ENCODE assay signal across 7 mouse cellular contexts in the genomic region with DNA sequence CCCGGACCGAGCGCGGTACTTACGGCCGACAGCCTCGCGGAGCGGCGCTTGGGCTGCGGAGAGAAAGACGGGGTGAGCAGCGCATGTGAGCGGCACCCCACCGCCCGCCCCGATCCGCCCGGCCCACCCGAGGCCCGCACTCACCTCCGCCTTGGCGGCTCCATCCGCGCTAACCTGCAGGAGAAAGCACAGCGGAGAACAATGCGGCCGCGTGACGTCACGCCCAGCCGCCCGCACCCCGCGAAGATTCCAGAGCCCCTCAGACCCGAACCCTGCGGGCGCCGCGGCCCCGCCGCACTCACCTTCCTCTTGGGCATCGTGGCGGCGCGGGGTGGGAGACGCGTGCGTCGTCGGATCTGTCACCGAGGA. TPM values are rescaled to one million over a fixed set of nuclear protein-coding genes. Genes with fewer than 3 reads are reported as not detected.
DNase-seq lines count a peak whose midpoint lies in the region; ATAC-seq and TF ChIP-seq lines count a peak whose summit lies in the region.

No protein-coding gene starts in this region.

- H3K27ac ChIP-seq in neural tube, embryonic 11.5 days (ENCODE audit: low read depth, low read length): peak overlapping the region; percentile 97
- H3K27ac ChIP-seq in liver, embryonic 11.5 days (ENCODE audit: low read depth, low read length): peak overlapping the region; percentile 92
- H3K27ac ChIP-seq in stomach, postnatal 0 days (replicated peaks): peak overlapping the region; percentile 96

- H3K36me3 ChIP-seq in neural tube, embryonic 11.5 days (ENCODE audit: control insufficient read depth, insufficient read depth, low read length): peaks cover 20% of the 10 kb centered on the region
- peaks cover 41% of the 10 kb centered on the region for H3K36me3 ChIP-seq in erythroblast, embryonic 14.5 days (ENCODE audit: control insufficient read depth)
- H3K36me3 ChIP-seq in liver, embryonic 11.5 days (ENCODE audit: control insufficient read depth, insufficient read depth, low read length): peaks cover 24% of the 10 kb centered on the region
- peaks cover 15% of the 10 kb centered on the region for H3K36me3 ChIP-seq in stomach, postnatal 0 days (ENCODE audit: control insufficient read depth, insufficient read depth, low read length)

- no peak for TF ChIP-seq CTCF in stomach, postnatal 0 days (IDR thresholded peaks at IDR 0.05; ENCODE audit: low read depth)

- TF ChIP-seq EP300 in stomach, postnatal 0 days (optimal IDR thresholded peaks at IDR 0.05): no peak

- peak overlapping the region; percentile 99 for H3K9ac ChIP-seq in neural tube, embryonic 11.5 days (ENCODE audit: low read length)
- H3K9ac ChIP-seq in liver, embryonic 11.5 days (ENCODE audit: low read depth, low read length): peak overlapping the region; percentile 88
- peak overlapping the region; percentile 93 for H3K9ac ChIP-seq in stomach, postnatal 0 days (ENCODE audit: low read length)

- no peaks in the 10 kb centered on the region for H3K9me3 ChIP-seq in neural tube, embryonic 11.5 days (ENCODE audit: control insufficient read depth, low read length)
- no peaks in the 10 kb centered on the region for H3K9me3 ChIP-seq in erythroblast, embryonic 14.5 days (ENCODE audit: control insufficient read depth, low read length)
- no peaks in the 10 kb centered on the region for H3K9me3 ChIP-seq in liver, embryonic 11.5 days (ENCODE audit: control insufficient read depth, low read length)
- H3K9me3 ChIP-seq in stomach, postnatal 0 days (ENCODE audit: control insufficient read depth, low read length): no peaks in the 10 kb centered on the region

- no peak for DNase-seq in neural tube, embryonic 11.5 days (ENCODE audit: low spot score)
- DNase-seq in neural tube, embryonic 10.5 days (ENCODE audit: extremely low spot score, low spot score): no peak
- DNase-seq in liver, embryonic 11.5 days (ENCODE audit: low spot score): no peak
- DNase-seq in stomach, postnatal 0 days (ENCODE audit: low spot score): no peak
- no peak for DNase-seq in ovary, adult 18-20 months (ENCODE audit: low spot score)

- H3K27me3 ChIP-seq in neural tube, embryonic 11.5 days (ENCODE audit: control insufficient read depth, insufficient read depth, low read length): no peaks in the 10 kb centered on the region
- H3K27me3 ChIP-seq in erythroblast, embryonic 14.5 days (ENCODE audit: control insufficient read depth): peaks cover 8% of the 10 kb centered on the region
- H3K27me3 ChIP-seq in liver, embryonic 11.5 days (replicated peaks; ENCODE audit: control insufficient read depth, insufficient read depth, low read length): no peaks in the 10 kb centered on the region
- no peaks in the 10 kb centered on the region for H3K27me3 ChIP-seq in stomach, postnatal 0 days (ENCODE audit: control insufficient read depth, insufficient read depth, low read length)

- WGBS in neural tube, embryonic 11.5 days: under 1% methylated on average over 48 of the region's 52 CpGs
- under 1% methylated on average over 51 of the region's 52 CpGs for WGBS in liver, embryonic 11.5 days
- under 1% methylated on average over 20 of the region's 52 CpGs for WGBS in stomach, postnatal 0 days

- peak; percentile 77 for ATAC-seq in neural tube, embryonic 11.5 days (ENCODE audit: insufficient read depth, low FRiP score, low TSS enrichment)
- peak; percentile 58 for ATAC-seq in liver, embryonic 11.5 days (replicated peaks; ENCODE audit: low FRiP score)
- peak; percentile 53 for ATAC-seq in stomach, postnatal 0 days (ENCODE audit: low FRiP score, low TSS enrichment)
- no peak for ATAC-seq in erythroid progenitor cell, adult 5-6 weeks (replicated peaks; ENCODE audit: low FRiP score, poor library complexity, severe bottlenecking)

- peak overlapping the region; percentile 92 for H3K4me2 ChIP-seq in neural tube, embryonic 11.5 days (ENCODE audit: low read depth)
- H3K4me2 ChIP-seq in liver, embryonic 11.5 days: peak overlapping the region; percentile 92
- peak overlapping the region; percentile 81 for H3K4me2 ChIP-seq in stomach, postnatal 0 days (replicated peaks; ENCODE audit: low read depth)

- peaks cover 13% of the 10 kb centered on the region for H3K4me1 ChIP-seq in neural tube, embryonic 11.5 days (ENCODE audit: control insufficient read depth, insufficient read depth, low read length)
- H3K4me1 ChIP-seq in erythroblast, embryonic 14.5 days (ENCODE audit: control insufficient read depth): peaks cover 35% of the 10 kb centered on the region
- peaks cover 15% of the 10 kb centered on the region for H3K4me1 ChIP-seq in liver, embryonic 11.5 days (replicated peaks; ENCODE audit: control insufficient read depth, insufficient read depth, low read length)
- H3K4me1 ChIP-seq in stomach, postnatal 0 days (replicated peaks; ENCODE audit: control insufficient read depth, insufficient read depth): no peaks in the 10 kb centered on the region; the same call in 1 of the 2 replicates

- peak overlapping the region; percentile 97 for H3K4me3 ChIP-seq in neural tube, embryonic 11.5 days (ENCODE audit: low read depth, low read length)
- peak overlapping the region; percentile 77 for H3K4me3 ChIP-seq in erythroblast, embryonic 14.5 days (replicated peaks)
- peak overlapping the region; percentile 90 for H3K4me3 ChIP-seq in liver, embryonic 11.5 days (ENCODE audit: low read depth, low read length)
- peak overlapping the region; percentile 75 for H3K4me3 ChIP-seq in stomach, postnatal 0 days (ENCODE audit: low read depth, low read length)

RNA-seq across cellular contexts. Expression of gene Hmgn1, which starts 0.3 kb away (rescaled TPM):
- polyA plus RNA-seq in neural tube, embryonic 11.5 days (2014; fragmentation: Nextera tagmentation; extraction: Ambion mirVana): 732 and 792 TPM in 2 replicates
- 7.3 and 8.2 TPM in 2 replicates for polyA plus RNA-seq in erythroblast, embryonic 14.5 days (2012)
- polyA plus RNA-seq in liver, embryonic 11.5 days (2014; fragmentation: Nextera tagmentation; extraction: Ambion mirVana): 450 and 470 TPM in 2 replicates
- 334 and 365 TPM in 2 replicates for polyA plus RNA-seq in stomach, postnatal 0 days (2015; fragmentation: Nextera tagmentation; extraction: Ambion mirVana)
- total RNA-seq in erythroid progenitor cell, adult 5-6 weeks (2015; ENCODE audit: low replicate concordance): 33.5 and 60.5 TPM in 2 replicates
- 9.1 and 16.9 TPM in 2 replicates for total RNA-seq in erythroid progenitor cell, adult 5-6 weeks (2017; ENCODE audit: low replicate concordance)

RNA-seq across cellular contexts. Expression of gene Wrb, which starts 17.9 kb away (rescaled TPM):
- 115 and 124 TPM in 2 replicates for polyA plus RNA-seq in neural tube, embryonic 11.5 days (2014; fragmentation: Nextera tagmentation; extraction: Ambion mirVana)
- 0.04 and 0.07 TPM in 2 replicates for polyA plus RNA-seq in erythroblast, embryonic 14.5 days (2012)
- polyA plus RNA-seq in liver, embryonic 11.5 days (2014; fragmentation: Nextera tagmentation; extraction: Ambion mirVana): 48.3 and 53.6 TPM in 2 replicates
- polyA plus RNA-seq in stomach, postnatal 0 days (2015; fragmentation: Nextera tagmentation; extraction: Ambion mirVana): 29.9 and 33.1 TPM in 2 replicates
- 1.4 TPM in 1 of 2 replicates, not detected in the other for total RNA-seq in erythroid progenitor cell, adult 5-6 weeks (2015; ENCODE audit: low replicate concordance)
- 2.1 TPM in 1 of 2 replicates, not detected in the other for total RNA-seq in erythroid progenitor cell, adult 5-6 weeks (2017; ENCODE audit: low replicate concordance)

RNA-seq across cellular contexts. Expression of gene Brwd1, which starts 44.9 kb away (rescaled TPM):
- polyA plus RNA-seq in neural tube, embryonic 11.5 days (2014; fragmentation: Nextera tagmentation; extraction: Ambion mirVana): 215 and 223 TPM in 2 replicates
- polyA plus RNA-seq in erythroblast, embryonic 14.5 days (2012): 0.04 and 0.08 TPM in 2 replicates
- polyA plus RNA-seq in liver, embryonic 11.5 days (2014; fragmentation: Nextera tagmentation; extraction: Ambion mirVana): 46.3 and 52.0 TPM in 2 replicates
- 29.1 and 31.6 TPM in 2 replicates for polyA plus RNA-seq in stomach, postnatal 0 days (2015; fragmentation: Nextera tagmentation; extraction: Ambion mirVana)
- 12.6 and 36.0 TPM in 2 replicates for total RNA-seq in erythroid progenitor cell, adult 5-6 weeks (2015; ENCODE audit: low replicate concordance)
- total RNA-seq in erythroid progenitor cell, adult 5-6 weeks (2017; ENCODE audit: low replicate concordance): 16.9 and 19.0 TPM in 2 replicates

Comparison
In these comparisons a context has a peak if more than half of its experiments do, and no peak if none do; other contexts are left out.
1. RNA of gene Hmgn1, which starts 0.3 kb away (polyA plus RNA-seq): 732 to 792 TPM in neural tube, embryonic 11.5 days, 450 to 470 TPM in liver, embryonic 11.5 days and 334 to 365 TPM in stomach, postnatal 0 days; 7.3 to 8.2 TPM in erythroblast, embryonic 14.5 days; every median in the first group is over 10 times any median in the second.
2. RNA of gene Wrb, which starts 17.9 kb away (polyA plus RNA-seq): 115 to 124 TPM in neural tube, embryonic 11.5 days, 48.3 to 53.6 TPM in liver, embryonic 11.5 days and 29.9 to 33.1 TPM in stomach, postnatal 0 days; 0.04 to 0.07 TPM in erythroblast, embryonic 14.5 days; every median in the first group is over 10 times any median in the second.
3. RNA of gene Brwd1, which starts 44.9 kb away (polyA plus RNA-seq): 215 to 223 TPM in neural tube, embryonic 11.5 days, 46.3 to 52.0 TPM in liver, embryonic 11.5 days and 29.1 to 31.6 TPM in stomach, postnatal 0 days; 0.04 to 0.08 TPM in erythroblast, embryonic 14.5 days; every median in the first group is over 10 times any median in the second.
4. Peak in every context shown above with its lines, with median percentiles within 50 percentile points of each other: H3K27ac ChIP-seq, H3K4me2 ChIP-seq, H3K4me3 ChIP-seq and H3K9ac ChIP-seq.